Mouse (Mus musculus) myocyte (in vitro differentiated cells): Measurements from ENCODE around the gene Rpf1. TPM values are rescaled to one million over a fixed set of nuclear protein-coding genes. Genes with fewer than 3 reads are reported as not detected.
A peak's percentile ranks its signal among the peaks of the same experiment; 100 is the strongest.

Experiments
- H3K27me3 ChIP-seq: one replicate; pipeline ENCODE4 v1.6.1; 2011; ENCODE audit not compliant: control insufficient read depth, insufficient read depth, insufficient read length
- H3K36me3 ChIP-seq: one replicate; pipeline ENCODE4 v1.6.1; 2011; ENCODE audit not compliant: control insufficient read depth, insufficient read depth
- H3K4me2 ChIP-seq: one replicate; pipeline ENCODE4 v1.6.1; 2011; ENCODE audit warnings: low read depth, control low read depth
- H3K4me3 ChIP-seq: one replicate; pipeline ENCODE4 v1.5.1; 2011; ENCODE audit warnings: mild to moderate bottlenecking, control low read depth, moderate library complexity
- H3K79me2 ChIP-seq: one replicate; pipeline ENCODE4 v1.6.1; 2011; ENCODE audit not compliant: control insufficient read depth, insufficient read depth
- H3ac ChIP-seq: one replicate; pipeline ENCODE4 v1.6.1; 2011; ENCODE audit not compliant: control insufficient read depth, insufficient read length
- CEBPB ChIP-seq: IDR thresholded peaks from 2 replicates; pipeline ENCODE4 v1.6.1; 2011; ENCODE audit warnings: mild to moderate bottlenecking, moderate library complexity; ENCODE audit not compliant: poor library complexity, insufficient read depth, severe bottlenecking
- E2F4 ChIP-seq: IDR thresholded peaks from one replicate; pipeline ENCODE4 v1.6.1; 2011; ENCODE audit warnings: mild to moderate bottlenecking, control low read depth, moderate library complexity; ENCODE audit not compliant: insufficient read depth
- MAX ChIP-seq: IDR thresholded peaks from one replicate; pipeline ENCODE4 v1.6.1; 2011; ENCODE audit warnings: low read depth, mild to moderate bottlenecking, control low read depth
- MYOD1 ChIP-seq, 3 experiments: IDR thresholded peaks; one replicate each; pipeline ENCODE4 v1.6.1; 2011; ENCODE audit warnings: control low read depth in 2 of 3, low read depth in 2 of 3, mild to moderate bottlenecking in 2 of 3, moderate library complexity in 1 of 3; ENCODE audit not compliant: insufficient read length in 2 of 3, control insufficient read depth in 1 of 3
- MYOG ChIP-seq, 3 experiments: IDR thresholded peaks; one replicate each; pipeline ENCODE4 v1.6.1; 2011; ENCODE audit warnings: control low read depth in 2 of 3, low read depth in 2 of 3, mild to moderate bottlenecking in 2 of 3; ENCODE audit not compliant: insufficient read length in 2 of 3, control insufficient read depth in 1 of 3, insufficient read depth in 1 of 3
- POLR2A ChIP-seq: IDR thresholded peaks from one replicate; pipeline ENCODE4 v1.6.1; 2011; ENCODE audit warnings: low read depth, mild to moderate bottlenecking, control low read depth, moderate library complexity; ENCODE audit not compliant: insufficient read length
- POLR2AphosphoS2 ChIP-seq: IDR thresholded peaks from one replicate; pipeline ENCODE4 v1.6.1; 2011; ENCODE audit warnings: low read depth, control low read depth; ENCODE audit not compliant: insufficient read length
- REST ChIP-seq: IDR thresholded peaks from one replicate; pipeline ENCODE4 v1.6.1; 2011; ENCODE audit warnings: mild to moderate bottlenecking, control low read depth, moderate library complexity; ENCODE audit not compliant: insufficient read depth, insufficient read length
- SRF ChIP-seq: IDR thresholded peaks from one replicate; pipeline ENCODE4 v1.6.1; 2011; ENCODE audit warnings: low read depth; ENCODE audit not compliant: control insufficient read depth, insufficient read length
- TCF12 ChIP-seq: IDR thresholded peaks from one replicate; pipeline ENCODE4 v1.6.1; 2011; ENCODE audit warnings: mild to moderate bottlenecking, control low read depth; ENCODE audit not compliant: poor library complexity, insufficient read depth, severe bottlenecking
- TCF3 ChIP-seq: IDR thresholded peaks from one replicate; pipeline ENCODE4 v1.6.1; 2011; ENCODE audit warnings: low read depth, control low read depth; ENCODE audit not compliant: insufficient read length
- USF1 ChIP-seq: IDR thresholded peaks from one replicate; pipeline ENCODE4 v1.6.1; 2011; ENCODE audit warnings: low read depth, mild to moderate bottlenecking, control low read depth, moderate library complexity
- polyA plus RNA-seq: library from polyadenylated mRNA; unstranded; fragments of >200 nt; fragmentation: generic; extraction: Trizol; gene quantifications from one replicate; pipeline ENCODE4 v1.2.1, GENCODE M21; 2012; ENCODE audit warnings: missing spikeins

Rpf1 gene
- polyA plus RNA-seq, 1 experiment = 13.5 TPM

- Histone ChIP-seq H3K4me3 (no peak overlapping the region), H3K36me3 (no peaks in the 10 kb centered on the region), H3K79me2 (no peaks in the 10 kb centered on the region), H3K4me2 (peak overlapping the region; percentile 66), H3K27me3 (no peaks in the 10 kb centered on the region), H3ac (no peak overlapping the region)
- no peak for TF ChIP-seq TCF3
- TF ChIP-seq MAX = no peak
- TF ChIP-seq TCF12 = no peak
- no peak for TF ChIP-seq E2F4
- no peak for TF ChIP-seq MYOG (IDR thresholded peaks at IDR 0.05; ENCODE audit: control insufficient read depth in 1 of 3, insufficient read depth in 1 of 3, insufficient read length in 2 of 3, low read depth in 2 of 3)
- TF ChIP-seq POLR2AphosphoS2 = no peak
- no peak for TF ChIP-seq POLR2A
- TF ChIP-seq REST = no peak
- no peak for TF ChIP-seq CEBPB
- no peak for TF ChIP-seq USF1
- TF ChIP-seq SRF = no peak
- no peak for TF ChIP-seq MYOD1 (IDR thresholded peaks at IDR 0.05; ENCODE audit: control insufficient read depth in 1 of 3, insufficient read length in 2 of 3, low read depth in 2 of 3)
Measured at GRCm38 (mm10) chr3:146567884-146568530, 46.8 kb upstream of the Rpf1 start.

GRCm38 (mm10) chr3:146567366-146567765 lies 46.1 kb upstream of the Rpf1 start:
- no peak overlapping the region for H3K4me3 ChIP-seq
- no peaks in the 10 kb centered on the region for H3K27me3 ChIP-seq
- no peak overlapping the region for H3K4me2 ChIP-seq
- no peak overlapping the region for H3ac ChIP-seq
- no peaks in the 10 kb centered on the region for H3K36me3 ChIP-seq
- no peak for TF ChIP-seq USF1
- no peak for TF ChIP-seq MYOD1 (IDR thresholded peaks at IDR 0.05; ENCODE audit: control insufficient read depth in 1 of 3, insufficient read length in 2 of 3, low read depth in 2 of 3)
- TF ChIP-seq MYOG (IDR thresholded peaks at IDR 0.05; ENCODE audit: control insufficient read depth in 1 of 3, insufficient read depth in 1 of 3, insufficient read length in 2 of 3, low read depth in 2 of 3) = no peak
- no peak for TF ChIP-seq REST
- no peak for TF ChIP-seq MAX
- TF ChIP-seq TCF12 = no peak
- TF ChIP-seq CEBPB = no peak
- TF ChIP-seq POLR2A = no peak
- TF ChIP-seq E2F4 = no peak
- no peak for TF ChIP-seq TCF3
- no peak for TF ChIP-seq SRF
- TF ChIP-seq POLR2AphosphoS2 = no peak
- no peaks in the 10 kb centered on the region for H3K79me2 ChIP-seq

- no peak overlapping the region for H3ac ChIP-seq
- H3K4me3 ChIP-seq = no peak overlapping the region
- H3K79me2 ChIP-seq = no peaks in the 10 kb centered on the region
- no peak overlapping the region for H3K4me2 ChIP-seq
- TF ChIP-seq REST = no peak
- TF ChIP-seq E2F4 = no peak
- no peak for TF ChIP-seq CEBPB
- TF ChIP-seq MAX = no peak
- no peak for TF ChIP-seq USF1
- TF ChIP-seq TCF3 = no peak
- no peak for TF ChIP-seq POLR2AphosphoS2
- no peak for TF ChIP-seq MYOG (IDR thresholded peaks at IDR 0.05; ENCODE audit: control insufficient read depth in 1 of 3, insufficient read depth in 1 of 3, insufficient read length in 2 of 3, low read depth in 2 of 3)
- TF ChIP-seq TCF12 = no peak
- no peak for TF ChIP-seq POLR2A
- no peak for TF ChIP-seq MYOD1 (IDR thresholded peaks at IDR 0.05; ENCODE audit: control insufficient read depth in 1 of 3, insufficient read length in 2 of 3, low read depth in 2 of 3)
- TF ChIP-seq SRF = no peak
- H3K27me3 ChIP-seq = no peaks in the 10 kb centered on the region
- no peaks in the 10 kb centered on the region for H3K36me3 ChIP-seq
Measured at GRCm38 (mm10) chr3:146565065-146565411, 43.8 kb upstream of the Rpf1 start.

- Histone ChIP-seq H3ac (no peak overlapping the region), H3K36me3 (no peaks in the 10 kb centered on the region), H3K4me3 (no peak overlapping the region), H3K4me2 (no peak overlapping the region), H3K79me2 (no peaks in the 10 kb centered on the region), H3K27me3 (no peaks in the 10 kb centered on the region)
- no peak for TF ChIP-seq REST
- TF ChIP-seq SRF = no peak
- TF ChIP-seq MYOG (IDR thresholded peaks at IDR 0.05; ENCODE audit: control insufficient read depth in 1 of 3, insufficient read depth in 1 of 3, insufficient read length in 2 of 3, low read depth in 2 of 3) = no peak
Measured at GRCm38 (mm10) chr3:146564268-146565064, 43.2 kb upstream of the Rpf1 start.

- H3K27me3 ChIP-seq = no peaks in the 10 kb centered on the region
Measured at GRCm38 (mm10) chr3:146562936-146563335, 41.7 kb upstream of the Rpf1 start.

More at GRCm38 (mm10) chr3:146562936-146563335, 41.7 kb upstream of the Rpf1 start:
- no peaks in the 10 kb centered on the region for H3K79me2 ChIP-seq
- H3K4me2 ChIP-seq = no peak overlapping the region
- H3K36me3 ChIP-seq = no peaks in the 10 kb centered on the region
- H3K4me3 ChIP-seq = no peak overlapping the region
- no peak for TF ChIP-seq TCF12
- TF ChIP-seq POLR2AphosphoS2 = no peak
- TF ChIP-seq MAX = no peak
- TF ChIP-seq TCF3 = no peak
- no peak for TF ChIP-seq MYOG (IDR thresholded peaks at IDR 0.05; ENCODE audit: control insufficient read depth in 1 of 3, insufficient read depth in 1 of 3, insufficient read length in 2 of 3, low read depth in 2 of 3)
- TF ChIP-seq E2F4 = no peak
- TF ChIP-seq SRF = no peak
- no peak for TF ChIP-seq MYOD1 (IDR thresholded peaks at IDR 0.05; ENCODE audit: control insufficient read depth in 1 of 3, insufficient read length in 2 of 3, low read depth in 2 of 3)
- TF ChIP-seq CEBPB = no peak
- no peak for TF ChIP-seq REST
- TF ChIP-seq USF1 = no peak
- TF ChIP-seq POLR2A = no peak
- no peak overlapping the region for H3ac ChIP-seq
